Mouse (Mus musculus): ENCODE results near the gene Pla2r1.

The Pla2r1 gene

GRCm38 (mm10) chr2:60552902-60553682, at the start of gene Pla2r1:
Gene Pla2r1, minus strand, starts transcription at chr2:60553308.
- DNase-seq (ENCODE audit: low spot score): no peak

GRCm38 (mm10) chr2:60601326-60601725, 48.2 kb upstream of the Pla2r1 start:
- DNase-seq (ENCODE audit: low spot score): no peak

GRCm38 (mm10) chr2:60600863-60601262, 47.8 kb upstream of the Pla2r1 start:
- DNase-seq (ENCODE audit: low spot score): no peak

GRCm38 (mm10) chr2:60583416-60583815, 30.3 kb upstream of the Pla2r1 start:
- DNase-seq (ENCODE audit: low spot score): no peak

- no peak for DNase-seq (ENCODE audit: low spot score)
Measured at GRCm38 (mm10) chr2:60554561-60554960, 1.5 kb upstream of the Pla2r1 start.

GRCm38 (mm10) chr2:60552177-60552901, 769 bp downstream of the Pla2r1 start:
- no peak for DNase-seq (ENCODE audit: low spot score)

- DNase-seq (ENCODE audit: low spot score): no peak
Measured at GRCm38 (mm10) chr2:60551673-60552072, 1.4 kb downstream of the Pla2r1 start.

- no peak for DNase-seq (ENCODE audit: low spot score)
Measured at GRCm38 (mm10) chr2:60550521-60550920, 2.6 kb downstream of the Pla2r1 start.

GRCm38 (mm10) chr2:60549851-60550250, 3.3 kb downstream of the Pla2r1 start:
- DNase-seq (ENCODE audit: low spot score): no peak

- no peak for DNase-seq (ENCODE audit: low spot score)
Measured at GRCm38 (mm10) chr2:60546082-60546481, 7.0 kb downstream of the Pla2r1 start.

- no peak for DNase-seq (ENCODE audit: low spot score)
Measured at GRCm38 (mm10) chr2:60544006-60544405, 9.1 kb downstream of the Pla2r1 start.

- no peak for DNase-seq (ENCODE audit: low spot score)
Measured at GRCm38 (mm10) chr2:60541745-60542144, 11.4 kb downstream of the Pla2r1 start.

- DNase-seq (ENCODE audit: low spot score): no peak
Measured at GRCm38 (mm10) chr2:60540346-60540745, 12.8 kb downstream of the Pla2r1 start.

GRCm38 (mm10) chr2:60538710-60539109, 14.4 kb downstream of the Pla2r1 start:
- no peak for DNase-seq (ENCODE audit: low spot score)

GRCm38 (mm10) chr2:60538274-60538673, 14.8 kb downstream of the Pla2r1 start:
- no peak for DNase-seq (ENCODE audit: low spot score)

- DNase-seq (ENCODE audit: low spot score): no peak
Measured at GRCm38 (mm10) chr2:60534755-60535154, 18.4 kb downstream of the Pla2r1 start.

GRCm38 (mm10) chr2:60533026-60533425, 20.1 kb downstream of the Pla2r1 start:
- DNase-seq (ENCODE audit: low spot score): no peak

- DNase-seq (ENCODE audit: low spot score): no peak
Measured at GRCm38 (mm10) chr2:60532495-60532894, 20.6 kb downstream of the Pla2r1 start.

GRCm38 (mm10) chr2:60515817-60516216, 37.3 kb downstream of the Pla2r1 start:
- no peak for DNase-seq (ENCODE audit: low spot score)

GRCm38 (mm10) chr2:60514863-60515262, 38.2 kb downstream of the Pla2r1 start:
- no peak for DNase-seq (ENCODE audit: low spot score)

- no peak for DNase-seq (ENCODE audit: low spot score)
Measured at GRCm38 (mm10) chr2:60510718-60511117, 42.4 kb downstream of the Pla2r1 start.

- no peak for DNase-seq (ENCODE audit: low spot score)
Measured at GRCm38 (mm10) chr2:60505145-60505544, 48.0 kb downstream of the Pla2r1 start.

- no peak for DNase-seq (ENCODE audit: low spot score)
Measured at GRCm38 (mm10) chr2:60504718-60505117, 48.4 kb downstream of the Pla2r1 start.
